8 mouse cellular contexts compared by ENCODE assay signal in genomic region chr4:43630030-43630581, GRCm38 (mm10). TPM values are rescaled to one million over a fixed set of nuclear protein-coding genes. Genes with fewer than 3 reads are reported as not detected.
DNase-seq lines count a peak whose midpoint lies in the region; ATAC-seq and TF ChIP-seq lines count a peak whose summit lies in the region.

No protein-coding gene starts in this region.

- peaks cover 5% of the 10 kb centered on the region; the same call in 1 of the 2 replicates for H3K27me3 ChIP-seq in ES-Bruce4 (ENCODE audit: control insufficient read depth, insufficient read depth, low read length, poor library complexity, severe bottlenecking)
- H3K27me3 ChIP-seq in forebrain, embryonic 15.5 days: no peaks in the 10 kb centered on the region
- H3K27me3 ChIP-seq in liver, embryonic 16.5 days (ENCODE audit: control insufficient read depth, insufficient read depth, low read depth, low read length): peaks cover 30% of the 10 kb centered on the region
- no peaks in the 10 kb centered on the region for H3K27me3 ChIP-seq in neural tube, embryonic 14.5 days (ENCODE audit: control insufficient read depth, insufficient read depth, low read length)

- intact Hi-C loops in heart, postnatal 14 days (cut with DNase I): loop anchor here (1.0 to 10.0 kb wide), 4 partner anchors 37 to 235 kb away; partner anchors contain the start of genes Gba2 and Rgp1

- no peak overlapping the region for H3K4me3 ChIP-seq in ES-Bruce4 (ENCODE audit: low read depth, low read length)
- H3K4me3 ChIP-seq in forebrain, embryonic 15.5 days: no peak overlapping the region
- no peak overlapping the region for H3K4me3 ChIP-seq in liver, embryonic 16.5 days (ENCODE audit: low read depth, low read length)
- no peak overlapping the region for H3K4me3 ChIP-seq in neural tube, embryonic 14.5 days (ENCODE audit: low read depth, low read length)

- no peak for TF ChIP-seq POLR2A in ES-Bruce4 (IDR thresholded peaks at IDR 0.05; ENCODE audit: insufficient read depth, low read length)

- H3K9ac ChIP-seq in ES-Bruce4 (ENCODE audit: low read depth, poor library complexity, severe bottlenecking): no peak overlapping the region
- H3K9ac ChIP-seq in forebrain, embryonic 15.5 days (replicated peaks): 0 out of 2 replicates have a peak overlapping the region, but pooled peaks have one; percentile 22
- H3K9ac ChIP-seq in liver, embryonic 16.5 days (ENCODE audit: low read depth, low read length): no peak overlapping the region
- H3K9ac ChIP-seq in neural tube, embryonic 14.5 days (replicated peaks; ENCODE audit: low read depth, low read length): no peak overlapping the region

- ATAC-seq in cerebellum, adult (ENCODE audit: insufficient number of reproducible peaks, low FRiP score, low TSS enrichment): peak; percentile 61
- peak; percentile 75 for ATAC-seq in forebrain, embryonic 15.5 days (replicated peaks)
- peak; percentile 33; the same call in 1 of the 2 replicates for ATAC-seq in liver, embryonic 16.5 days (ENCODE audit: low read depth)
- ATAC-seq in neural tube, embryonic 14.5 days (ENCODE audit: low read depth): peak; percentile 55

- peak; percentile 59 for TF ChIP-seq CTCF in ES-Bruce4 (IDR thresholded peaks at IDR 0.05; ENCODE audit: low read depth, low read length)

- 2% methylated on average over 5 of the region's 5 CpGs for WGBS in forebrain, embryonic 15.5 days
- WGBS in large intestine, adult 2 months: 3% methylated on average over 5 of the region's 5 CpGs
- 10% methylated on average over 5 of the region's 5 CpGs for WGBS in liver, embryonic 16.5 days (ENCODE audit: insufficient replicate concordance)
- WGBS in neural tube, embryonic 14.5 days: under 1% methylated on average over 5 of the region's 5 CpGs

- no peaks in the 10 kb centered on the region for H3K4me1 ChIP-seq in ES-Bruce4 (ENCODE audit: control insufficient read depth, insufficient read depth, low read length)
- H3K4me1 ChIP-seq in forebrain, embryonic 15.5 days: peaks cover 29% of the 10 kb centered on the region
- H3K4me1 ChIP-seq in liver, embryonic 16.5 days (ENCODE audit: control insufficient read depth, low read depth, low read length): peaks cover 8% of the 10 kb centered on the region
- H3K4me1 ChIP-seq in neural tube, embryonic 14.5 days (ENCODE audit: control insufficient read depth, insufficient read depth, low read length): peaks cover 29% of the 10 kb centered on the region

- peak; percentile 75 to 87 for DNase-seq in heart, postnatal 14 days
- DNase-seq in large intestine, adult 2 months (ENCODE audit: low read depth, low spot score): peak; percentile 60
- DNase-seq in testis, postnatal 10 days (ENCODE audit: low spot score): peak; percentile 75

- H3K9me3 ChIP-seq in ES-Bruce4 (replicated peaks; ENCODE audit: control insufficient read depth, insufficient read depth, low read length, poor library complexity, severe bottlenecking): peaks cover 6% of the 10 kb centered on the region
- peaks cover 8% of the 10 kb centered on the region; the same call in 1 of the 2 replicates for H3K9me3 ChIP-seq in forebrain, embryonic 15.5 days
- peaks cover 5% of the 10 kb centered on the region; the same call in 1 of the 2 replicates for H3K9me3 ChIP-seq in liver, embryonic 16.5 days (replicated peaks; ENCODE audit: control insufficient read depth, low read length)
- H3K9me3 ChIP-seq in neural tube, embryonic 14.5 days (ENCODE audit: control insufficient read depth, low read length): 0 out of 2 replicates have a peak, but pooled peaks cover 3% of the 10 kb centered on the region

- H3K27ac ChIP-seq in ES-Bruce4 (ENCODE audit: insufficient read depth, low read length): no peak overlapping the region
- peak overlapping the region; percentile 82 for H3K27ac ChIP-seq in forebrain, embryonic 15.5 days (replicated peaks)
- H3K27ac ChIP-seq in liver, embryonic 16.5 days (ENCODE audit: low read length): no peak overlapping the region
- peak overlapping the region; percentile 88 for H3K27ac ChIP-seq in neural tube, embryonic 14.5 days (ENCODE audit: low read depth, low read length)

- TF ChIP-seq EP300 in ES-Bruce4 (IDR thresholded peaks at IDR 0.05; ENCODE audit: insufficient read depth, low read depth, low read length): no peak

- peak overlapping the region; percentile 86 for H3K4me2 ChIP-seq in forebrain, embryonic 15.5 days (replicated peaks)
- H3K4me2 ChIP-seq in liver, embryonic 16.5 days (ENCODE audit: low read depth, low read length): no peak overlapping the region
- peak overlapping the region; percentile 1; the same call in 1 of the 2 replicates for H3K4me2 ChIP-seq in neural tube, embryonic 14.5 days (ENCODE audit: low read depth, low read length)

- no peaks in the 10 kb centered on the region for H3K36me3 ChIP-seq in ES-Bruce4 (ENCODE audit: control insufficient read depth, insufficient read depth, low read length, poor library complexity, severe bottlenecking)
- no peaks in the 10 kb centered on the region for H3K36me3 ChIP-seq in forebrain, embryonic 15.5 days
- no peaks in the 10 kb centered on the region for H3K36me3 ChIP-seq in liver, embryonic 16.5 days (ENCODE audit: control insufficient read depth, insufficient read depth)
- no peaks in the 10 kb centered on the region for H3K36me3 ChIP-seq in neural tube, embryonic 14.5 days (ENCODE audit: control insufficient read depth, insufficient read depth, low read length)

RNA-seq across cellular contexts. Expression of gene Npr2, which starts 1.6 kb away (rescaled TPM):
- polyA plus RNA-seq in ES-Bruce4 (2011; ENCODE audit: insufficient read depth, insufficient read length, low read depth, missing spikeins): 3.1 and 5.1 TPM in 2 replicates
- 12.7 and 15.4 TPM in 2 replicates for polyA plus RNA-seq in forebrain, embryonic 15.5 days (2015; fragmentation: Nextera tagmentation; extraction: Ambion mirVana)
- 10 to 100 TPM; 40.6 to 43.6 TPM for total RNA-seq in heart, postnatal 14 days (2021)
- polyA plus RNA-seq in large intestine, adult 2 months (2012; rRNA removed): 7.3 and 9.0 TPM in 2 replicates
- 0.49 and 0.91 TPM in 2 replicates for polyA plus RNA-seq in liver, embryonic 16.5 days (2015; fragmentation: Nextera tagmentation; extraction: Ambion mirVana)
- polyA plus RNA-seq in neural tube, embryonic 14.5 days (2014; fragmentation: Nextera tagmentation; extraction: Ambion mirVana): 15.9 and 19.2 TPM in 2 replicates

RNA-seq across cellular contexts. Expression of gene Spag8, which starts 23.3 kb away (rescaled TPM):
- 0.50 and 0.97 TPM in 2 replicates for polyA plus RNA-seq in ES-Bruce4 (2011; ENCODE audit: insufficient read depth, insufficient read length, low read depth, missing spikeins)
- polyA plus RNA-seq in forebrain, embryonic 15.5 days (2015; fragmentation: Nextera tagmentation; extraction: Ambion mirVana): 4.3 and 6.7 TPM in 2 replicates
- under 1 TPM; 0.22 to 0.37 TPM for total RNA-seq in heart, postnatal 14 days (2021)
- polyA plus RNA-seq in large intestine, adult 2 months (2012; rRNA removed): 0.38 and 0.81 TPM in 2 replicates
- polyA plus RNA-seq in liver, embryonic 16.5 days (2015; fragmentation: Nextera tagmentation; extraction: Ambion mirVana): 0.08 and 0.20 TPM in 2 replicates
- 2.4 and 4.6 TPM in 2 replicates for polyA plus RNA-seq in neural tube, embryonic 14.5 days (2014; fragmentation: Nextera tagmentation; extraction: Ambion mirVana)

RNA-seq across cellular contexts. Expression of gene Hint2, which starts 26.2 kb away (rescaled TPM):
- 30.1 and 33.4 TPM in 2 replicates for polyA plus RNA-seq in ES-Bruce4 (2011; ENCODE audit: insufficient read depth, insufficient read length, low read depth, missing spikeins)
- 65.5 and 74.0 TPM in 2 replicates for polyA plus RNA-seq in forebrain, embryonic 15.5 days (2015; fragmentation: Nextera tagmentation; extraction: Ambion mirVana)
- 100 to 1,000 TPM; 122 to 128 TPM for total RNA-seq in heart, postnatal 14 days (2021)
- polyA plus RNA-seq in large intestine, adult 2 months (2012; rRNA removed): 80.6 and 90.2 TPM in 2 replicates
- polyA plus RNA-seq in liver, embryonic 16.5 days (2015; fragmentation: Nextera tagmentation; extraction: Ambion mirVana): 63.9 and 68.5 TPM in 2 replicates
- 67.1 and 73.9 TPM in 2 replicates for polyA plus RNA-seq in neural tube, embryonic 14.5 days (2014; fragmentation: Nextera tagmentation; extraction: Ambion mirVana)

RNA-seq across cellular contexts. Expression of gene Tmem8b, which starts 38.7 kb away (rescaled TPM):
- 4.5 and 5.0 TPM in 2 replicates for polyA plus RNA-seq in ES-Bruce4 (2011; ENCODE audit: insufficient read depth, insufficient read length, low read depth, missing spikeins)
- 16.2 TPM in 2 replicates for polyA plus RNA-seq in forebrain, embryonic 15.5 days (2015; fragmentation: Nextera tagmentation; extraction: Ambion mirVana)
- 10 to 100 TPM; 16.4 TPM for total RNA-seq in heart, postnatal 14 days (2021)
- polyA plus RNA-seq in large intestine, adult 2 months (2012; rRNA removed): 2.0 and 2.3 TPM in 2 replicates
- 0.22 and 0.23 TPM in 2 replicates for polyA plus RNA-seq in liver, embryonic 16.5 days (2015; fragmentation: Nextera tagmentation; extraction: Ambion mirVana)
- polyA plus RNA-seq in neural tube, embryonic 14.5 days (2014; fragmentation: Nextera tagmentation; extraction: Ambion mirVana): 11.4 and 13.3 TPM in 2 replicates

RNA-seq across cellular contexts. Expression of gene Fam221b, which starts 38.8 kb away (rescaled TPM):
- polyA plus RNA-seq in ES-Bruce4 (2011; ENCODE audit: insufficient read depth, insufficient read length, low read depth, missing spikeins): 0.19 and 0.55 TPM in 2 replicates
- polyA plus RNA-seq in forebrain, embryonic 15.5 days (2015; fragmentation: Nextera tagmentation; extraction: Ambion mirVana): 1.6 and 1.7 TPM in 2 replicates
- total RNA-seq in heart, postnatal 14 days (2021): under 1 TPM; 0.10 to 0.19 TPM
- polyA plus RNA-seq in large intestine, adult 2 months (2012; rRNA removed): 0.02 and 0.07 TPM in 2 replicates
- 0.63 and 1.0 TPM in 2 replicates for polyA plus RNA-seq in liver, embryonic 16.5 days (2015; fragmentation: Nextera tagmentation; extraction: Ambion mirVana)
- polyA plus RNA-seq in neural tube, embryonic 14.5 days (2014; fragmentation: Nextera tagmentation; extraction: Ambion mirVana): 1.6 and 1.7 TPM in 2 replicates

Comparison
In these comparisons a context has a peak if more than half of its experiments do, and no peak if none do; other contexts are left out.
1. H3K27ac ChIP-seq: peak in forebrain, embryonic 15.5 days (single experiment) and neural tube, embryonic 14.5 days (single experiment); none in ES-Bruce4 (single experiment) and liver, embryonic 16.5 days (single experiment).
2. Peak in every context shown above with its lines, with median percentiles within 50 percentile points of each other: ATAC-seq and DNase-seq.